Mouse (Mus musculus) forebrain, embryonic 16.5 days (tissue): ENCODE results near the gene Tuba3a. TPM values are rescaled to one million over a fixed set of nuclear protein-coding genes. Genes with fewer than 3 reads are reported as not detected.

ENCODE experiments used
- ATAC-seq: fragments of 200-750 bp; cut with Nextera tagmentation; 2 replicates; pipeline ENCODE4 v1.8.0; 2017; ENCODE audit warnings: mild to moderate bottlenecking, moderate library complexity
- H3K27ac ChIP-seq: fragments of 300-500 bp; sonication (generic); 2 replicates; pipeline ENCODE4 v1.5.1; 2014; ENCODE audit warnings: low read length, control low read depth
- H3K27me3 ChIP-seq: fragments of 300-500 bp; sonication (generic); replicated peaks from 2 replicates; pipeline ENCODE4 v1.6.1; 2014; ENCODE audit warnings: low read length; ENCODE audit not compliant: control insufficient read depth, insufficient read depth
- H3K36me3 ChIP-seq: fragments of 300-500 bp; sonication (generic); 2 replicates; pipeline ENCODE4 v1.6.1; 2014; ENCODE audit not compliant: control insufficient read depth, insufficient read depth
- H3K4me1 ChIP-seq: fragments of 300-500 bp; sonication (generic); replicated peaks from 2 replicates; pipeline ENCODE4 v1.6.1; 2014; ENCODE audit warnings: low read length; ENCODE audit not compliant: control insufficient read depth, insufficient read depth
- H3K4me2 ChIP-seq: fragments of 300-500 bp; sonication (generic); 2 replicates; pipeline ENCODE4 v1.6.1; 2014; ENCODE audit warnings: mild to moderate bottlenecking, low read length, control low read depth
- H3K4me3 ChIP-seq: fragments of 300-500 bp; sonication (generic); replicated peaks from 2 replicates; pipeline ENCODE4 v1.5.1; 2014; ENCODE audit warnings: mild to moderate bottlenecking, low read length, control low read depth
- H3K9ac ChIP-seq: fragments of 300-500 bp; sonication (generic); replicated peaks from 2 replicates; pipeline ENCODE4 v1.6.1; 2014; ENCODE audit warnings: low read depth, low read length, control low read depth
- H3K9me3 ChIP-seq: fragments of 300-500 bp; sonication (generic); 2 replicates; pipeline ENCODE4 v1.6.1; 2016; ENCODE audit warnings: low read length; ENCODE audit not compliant: control insufficient read depth
- WGBS: fragments of 180-500 bp; shearing (Covaris S2); extraction: QIAGEN DNeasy Blood & Tissue Kit; methylation state at CpG from one replicate; pipeline ENCODE4 v1.1.7; 2014; 5-methylcytosine and 5-hydroxymethylcytosine counted together
- polyA plus RNA-seq: library from polyadenylated mRNA; unstranded; fragments of >200 nt; fragmentation: Nextera tagmentation; extraction: Ambion mirVana; gene quantifications from 2 replicates; pipeline ENCODE4 v1.2.1, GENCODE M21; 2015

Gene Tuba3a
- polyA plus RNA-seq, result not detected in 2 replicates

- no peaks in the 10 kb centered on the region for H3K9me3 ChIP-seq
- H3K27me3 ChIP-seq, result no peaks in the 10 kb centered on the region
- H3K9ac ChIP-seq, result no peak within 1 kb of the TSS
- H3K36me3 ChIP-seq, result no peaks in the 10 kb centered on the region
- no peak within 1 kb of the TSS for H3K4me3 ChIP-seq
- no peak within 1 kb of the TSS for H3K4me2 ChIP-seq
- WGBS, result 97% methylated on average over 22 of the region's 22 CpGs
- no peak for ATAC-seq
- H3K27ac ChIP-seq, result no peak within 1 kb of the TSS
- H3K4me1 ChIP-seq, result no peaks in the 10 kb centered on the region
Observed at GRCm38 (mm10) chr6:125285890-125286289, at the start of gene Tuba3a. TSS of gene Tuba3a (minus strand) at chr6:125286042.

- no peak overlapping the region for H3K27ac ChIP-seq
- no peak overlapping the region for H3K4me3 ChIP-seq
- H3K9me3 ChIP-seq, result no peaks in the 10 kb centered on the region
- peaks cover 7% of the 10 kb centered on the region; the same call in 1 of the 2 replicates for H3K4me1 ChIP-seq
- WGBS, result 44% methylated on average over 2 of the region's 2 CpGs
- no peaks in the 10 kb centered on the region for H3K36me3 ChIP-seq
- H3K9ac ChIP-seq, result no peak overlapping the region
- H3K27me3 ChIP-seq, result no peaks in the 10 kb centered on the region
- no peak overlapping the region for H3K4me2 ChIP-seq
- ATAC-seq, result no peak
Observed at GRCm38 (mm10) chr6:125334356-125334755, 48.5 kb upstream of the Tuba3a start.

GRCm38 (mm10) chr6:125333112-125333899 lies 47.5 kb upstream of the Tuba3a start:
- ATAC-seq, result no peak
- Histone ChIP-seq H3K4me1 (peaks cover 7% of the 10 kb centered on the region; the same call in 1 of the 2 replicates), H3K36me3 (no peaks in the 10 kb centered on the region), H3K27ac (no peak overlapping the region), H3K9me3 (no peaks in the 10 kb centered on the region), H3K4me2 (no peak overlapping the region), H3K27me3 (no peaks in the 10 kb centered on the region), H3K9ac (no peak overlapping the region), H3K4me3 (no peak overlapping the region)
- WGBS, result 75% methylated on average over 14 of the region's 14 CpGs

- WGBS, result under 1% methylated on average over 39 of the region's 39 CpGs
- H3K9ac ChIP-seq, result peak overlapping the region; percentile 66
Observed at GRCm38 (mm10) chr6:125330626-125331326, 44.9 kb upstream of the Tuba3a start.

GRCm38 (mm10) chr6:125328243-125328642 lies 42.4 kb upstream of the Tuba3a start:
- no peaks in the 10 kb centered on the region for H3K27me3 ChIP-seq
- 82% methylated on average over 5 of the region's 5 CpGs for WGBS
- H3K4me2 ChIP-seq, result no peak overlapping the region
- no peak for ATAC-seq
- no peaks in the 10 kb centered on the region for H3K9me3 ChIP-seq
- no peak overlapping the region for H3K9ac ChIP-seq
- H3K27ac ChIP-seq, result no peak overlapping the region
- peaks cover 7% of the 10 kb centered on the region; the same call in 1 of the 2 replicates for H3K4me1 ChIP-seq
- no peaks in the 10 kb centered on the region for H3K36me3 ChIP-seq
- no peak overlapping the region for H3K4me3 ChIP-seq

More at GRCm38 (mm10) chr6:125330626-125331326, 44.9 kb upstream of the Tuba3a start:
- no peaks in the 10 kb centered on the region for H3K27me3 ChIP-seq
- H3K4me3 ChIP-seq, result peak overlapping the region; percentile 61
- H3K9me3 ChIP-seq, result no peaks in the 10 kb centered on the region
- no peak overlapping the region for H3K27ac ChIP-seq
- ATAC-seq, result peak; percentile 88
- peak overlapping the region; percentile 93 for H3K4me2 ChIP-seq
- peaks cover 7% of the 10 kb centered on the region; the same call in 1 of the 2 replicates for H3K4me1 ChIP-seq
- H3K36me3 ChIP-seq, result no peaks in the 10 kb centered on the region

GRCm38 (mm10) chr6:125325337-125325736 lies 39.5 kb upstream of the Tuba3a start:
- WGBS, result 76% methylated on average over 6 of the region's 6 CpGs
- ATAC-seq, result no peak
- H3K4me2 ChIP-seq, result no peak overlapping the region
- H3K36me3 ChIP-seq, result no peaks in the 10 kb centered on the region
- no peak overlapping the region for H3K9ac ChIP-seq
- H3K9me3 ChIP-seq, result no peaks in the 10 kb centered on the region
- H3K4me3 ChIP-seq, result no peak overlapping the region
- H3K27me3 ChIP-seq, result peaks cover 16% of the 10 kb centered on the region
- no peak overlapping the region for H3K27ac ChIP-seq
- H3K4me1 ChIP-seq, result 0 out of 2 replicates have a peak, but pooled peaks cover 3% of the 10 kb centered on the region

GRCm38 (mm10) chr6:125323547-125323946 lies 37.7 kb upstream of the Tuba3a start:
- H3K4me1 ChIP-seq, result 0 out of 2 replicates have a peak, but pooled peaks cover 3% of the 10 kb centered on the region
- no peak overlapping the region for H3K4me3 ChIP-seq
- 71% methylated on average over 6 of the region's 6 CpGs for WGBS
- no peak overlapping the region for H3K9ac ChIP-seq
- no peak overlapping the region for H3K27ac ChIP-seq
- H3K9me3 ChIP-seq, result no peaks in the 10 kb centered on the region
- no peak for ATAC-seq
- no peak overlapping the region for H3K4me2 ChIP-seq
- no peaks in the 10 kb centered on the region for H3K36me3 ChIP-seq
- peaks cover 22% of the 10 kb centered on the region for H3K27me3 ChIP-seq

GRCm38 (mm10) chr6:125322794-125323193 lies 37.0 kb upstream of the Tuba3a start:
- H3K27me3 ChIP-seq, result peaks cover 22% of the 10 kb centered on the region
- ATAC-seq, result no peak
- no peak overlapping the region for H3K4me3 ChIP-seq
- no peaks in the 10 kb centered on the region for H3K36me3 ChIP-seq
- H3K27ac ChIP-seq, result no peak overlapping the region
- H3K9ac ChIP-seq, result no peak overlapping the region
- no peaks in the 10 kb centered on the region for H3K9me3 ChIP-seq
- 0 out of 2 replicates have a peak, but pooled peaks cover 3% of the 10 kb centered on the region for H3K4me1 ChIP-seq
- WGBS, result 35% methylated on average over 13 of the region's 13 CpGs
- no peak overlapping the region for H3K4me2 ChIP-seq

GRCm38 (mm10) chr6:125321114-125321855 lies 35.4 kb upstream of the Tuba3a start:
- ATAC-seq, result no peak
- Histone ChIP-seq H3K9ac (no peak overlapping the region), H3K36me3 (no peaks in the 10 kb centered on the region)

More at GRCm38 (mm10) chr6:125321114-125321855, 35.4 kb upstream of the Tuba3a start:
- Histone ChIP-seq H3K4me2 (no peak overlapping the region), H3K9me3 (no peaks in the 10 kb centered on the region), H3K4me1 (0 out of 2 replicates have a peak, but pooled peaks cover 3% of the 10 kb centered on the region), H3K27ac (no peak overlapping the region), H3K4me3 (no peak overlapping the region), H3K27me3 (peaks cover 22% of the 10 kb centered on the region)
- WGBS, result 4% methylated on average over 26 of the region's 26 CpGs
